Mouse (Mus musculus) regulatory T cell (primary cell): ENCODE measurements around the gene Gm9046.
"Not testable (repeated sequence)": the region's sequence is repeated elsewhere in the genome, so short reads cannot be mapped to it uniquely, and the experiment has no call there.

ENCODE experiments used
- in situ Hi-C: fragments of 300-600 bp; cut with MboI, MseI; formaldehyde crosslinking; loops from one replicate; pipeline ENCODE4 v1.15.1; 2025; ENCODE audit warnings: high pct_unique_total_duplicates

Gm9046 gene

DNA sequence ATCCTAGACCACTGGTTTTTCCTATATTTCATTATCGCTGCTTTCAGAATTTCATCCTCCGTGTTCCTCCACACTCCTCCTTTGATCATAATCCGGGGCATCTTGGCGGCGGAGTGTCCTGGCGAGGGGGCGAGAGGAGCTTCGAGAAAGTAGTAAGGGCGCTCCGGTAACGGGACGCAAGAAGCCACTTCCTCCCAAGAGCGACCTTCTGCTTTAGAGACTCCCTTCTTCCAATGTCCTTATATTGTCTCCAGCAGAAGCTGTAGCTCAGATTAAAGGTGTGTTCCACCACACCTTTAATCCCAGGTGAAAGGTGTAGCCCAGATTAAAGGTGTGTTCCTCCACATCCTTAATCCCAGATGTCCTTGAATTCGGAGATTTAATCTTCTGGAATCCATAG is at the start of gene Gm9046:
Gene Gm9046 (minus strand): TSS at position 101 of the 400 bp plus-strand sequence.
- in situ Hi-C loops, result not testable (repeated sequence)

DNA sequence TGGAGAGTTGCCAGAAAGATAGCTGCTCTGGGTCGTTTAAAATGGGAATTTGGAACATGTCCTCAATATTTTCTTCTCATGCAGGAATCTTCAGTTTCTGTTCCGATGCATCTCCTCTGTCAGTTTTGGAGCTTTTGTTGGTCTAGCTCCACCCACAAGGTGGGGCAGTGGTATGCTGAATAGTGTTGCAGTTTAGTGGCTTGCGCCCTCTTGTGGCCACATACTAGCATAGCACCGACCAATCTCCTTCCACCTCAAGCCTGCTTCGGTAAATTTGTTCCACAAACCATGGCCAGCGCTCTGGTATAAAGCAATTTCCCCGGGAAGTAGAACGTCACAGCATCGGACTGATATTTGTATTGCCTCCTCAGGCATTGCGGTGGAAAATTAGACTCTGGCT is 27.4 kb upstream of the Gm9046 start:
- in situ Hi-C loops, result loop anchor here (5.0 kb wide), 1 partner anchor 123 kb away; no protein-coding TSS in a partner anchor

DNA sequence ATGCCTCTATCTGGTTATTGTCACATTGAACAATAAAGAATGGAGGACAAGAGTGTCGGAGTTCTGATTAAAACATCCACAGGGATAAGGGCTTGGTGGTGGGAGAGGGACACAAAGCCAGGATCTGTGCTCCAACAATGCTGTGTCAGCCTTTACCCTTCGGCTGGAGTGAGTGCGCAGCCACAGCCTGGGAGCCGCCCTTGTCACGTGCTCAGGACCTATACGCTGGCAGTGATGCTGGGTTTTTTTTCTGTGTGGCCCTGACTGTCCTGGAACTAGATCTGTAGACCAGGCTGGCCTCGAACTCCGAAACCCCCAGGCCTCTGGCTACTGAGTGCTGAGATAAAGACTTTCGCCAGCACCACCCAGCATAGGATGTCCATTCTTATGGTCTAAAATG is 26.5 kb upstream of the Gm9046 start:
- in situ Hi-C loops, result loop anchor here (5.0 kb wide), 1 partner anchor 217 kb away; no protein-coding TSS in a partner anchor

DNA sequence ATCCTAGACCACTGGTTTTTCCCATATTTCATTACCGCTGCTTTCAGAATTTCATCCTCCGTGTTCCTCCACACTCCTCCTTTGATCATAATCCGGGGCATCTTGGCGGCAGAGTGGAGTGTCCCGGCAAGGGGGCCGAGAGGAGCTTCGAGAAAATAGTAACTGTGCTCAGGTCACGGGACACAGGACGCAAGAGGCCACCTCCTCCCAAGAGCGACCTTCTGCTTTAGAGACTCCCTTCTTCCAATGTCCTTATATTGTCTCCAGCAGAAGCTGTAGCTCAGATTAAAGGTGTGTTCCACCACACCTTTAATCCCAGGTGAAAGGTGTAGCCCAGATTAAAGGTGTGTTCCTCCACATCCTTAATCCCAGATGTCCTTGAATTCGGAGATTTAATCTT is 10.9 kb upstream of the Gm9046 start, which contains the start of gene Gm9049:
Gene Gm9049 (minus strand): TSS at position 101 of the 400 bp plus-strand sequence.
- in situ Hi-C loops, result loop anchor here (10.0 kb wide), 1 partner anchor 1729 kb away; no protein-coding TSS in a partner anchor

DNA sequence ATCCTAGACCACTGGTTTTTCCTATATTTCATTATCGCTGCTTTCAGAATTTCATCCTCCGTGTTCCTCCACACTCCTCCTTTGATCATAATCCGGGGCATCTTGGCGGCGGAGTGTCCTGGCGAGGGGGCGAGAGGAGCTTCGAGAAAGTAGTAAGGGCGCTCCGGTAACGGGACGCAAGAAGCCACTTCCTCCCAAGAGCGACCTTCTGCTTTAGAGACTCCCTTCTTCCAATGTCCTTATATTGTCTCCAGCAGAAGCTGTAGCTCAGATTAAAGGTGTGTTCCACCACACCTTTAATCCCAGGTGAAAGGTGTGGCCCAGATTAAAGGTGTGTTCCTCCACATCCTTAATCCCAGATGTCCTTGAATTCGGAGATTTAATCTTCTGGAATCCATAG is 5.5 kb upstream of the Gm9046 start, which contains the start of gene Gm9048:
Gene Gm9048 (minus strand): TSS at position 101 of the 400 bp plus-strand sequence.
- in situ Hi-C loops, result not testable (repeated sequence)

DNA sequence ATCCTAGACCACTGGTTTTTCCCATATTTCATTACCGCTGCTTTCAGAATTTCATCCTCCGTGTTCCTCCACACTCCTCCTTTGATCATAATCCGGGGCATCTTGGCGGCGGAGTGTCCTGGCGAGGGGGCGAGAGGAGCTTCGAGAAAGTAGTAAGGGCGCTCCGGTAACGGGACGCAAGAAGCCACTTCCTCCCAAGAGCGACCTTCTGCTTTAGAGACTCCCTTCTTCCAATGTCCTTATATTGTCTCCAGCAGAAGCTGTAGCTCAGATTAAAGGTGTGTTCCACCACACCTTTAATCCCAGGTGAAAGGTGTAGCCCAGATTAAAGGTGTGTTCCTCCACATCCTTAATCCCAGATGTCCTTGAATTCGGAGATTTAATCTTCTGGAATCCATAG is 5.3 kb downstream of the Gm9046 start, which contains the start of gene Gm9045:
Gene Gm9045 (minus strand): TSS at position 101 of the 400 bp plus-strand sequence.
- in situ Hi-C loops, result not testable (repeated sequence)

DNA sequence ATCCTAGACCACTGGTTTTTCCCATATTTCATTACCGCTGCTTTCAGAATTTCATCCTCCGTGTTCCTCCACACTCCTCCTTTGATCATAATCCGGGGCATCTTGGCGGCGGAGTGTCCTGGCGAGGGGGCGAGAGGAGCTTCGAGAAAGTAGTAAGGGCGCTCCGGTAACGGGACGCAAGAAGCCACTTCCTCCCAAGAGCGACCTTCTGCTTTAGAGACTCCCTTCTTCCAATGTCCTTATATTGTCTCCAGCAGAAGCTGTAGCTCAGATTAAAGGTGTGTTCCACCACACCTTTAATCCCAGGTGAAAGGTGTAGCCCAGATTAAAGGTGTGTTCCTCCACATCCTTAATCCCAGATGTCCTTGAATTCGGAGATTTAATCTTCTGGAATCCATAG is 10.7 kb downstream of the Gm9046 start, which contains the start of gene Gm9044:
Gene Gm9044 (minus strand): TSS at position 101 of the 400 bp plus-strand sequence.
- in situ Hi-C loops, result not testable (repeated sequence)

DNA sequence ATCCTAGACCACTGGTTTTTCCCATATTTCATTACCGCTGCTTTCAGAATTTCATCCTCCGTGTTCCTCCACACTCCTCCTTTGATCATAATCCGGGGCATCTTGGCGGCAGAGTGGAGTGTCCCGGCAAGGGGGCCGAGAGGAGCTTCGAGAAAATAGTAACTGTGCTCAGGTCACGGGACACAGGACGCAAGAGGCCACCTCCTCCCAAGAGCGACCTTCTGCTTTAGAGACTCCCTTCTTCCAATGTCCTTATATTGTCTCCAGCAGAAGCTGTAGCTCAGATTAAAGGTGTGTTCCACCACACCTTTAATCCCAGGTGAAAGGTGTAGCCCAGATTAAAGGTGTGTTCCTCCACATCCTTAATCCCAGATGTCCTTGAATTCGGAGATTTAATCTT is 16.2 kb downstream of the Gm9046 start, which contains the start of gene Gm9040:
Gene Gm9040 (minus strand): TSS at position 101 of the 400 bp plus-strand sequence.
- in situ Hi-C loops, result not testable (repeated sequence)

DNA sequence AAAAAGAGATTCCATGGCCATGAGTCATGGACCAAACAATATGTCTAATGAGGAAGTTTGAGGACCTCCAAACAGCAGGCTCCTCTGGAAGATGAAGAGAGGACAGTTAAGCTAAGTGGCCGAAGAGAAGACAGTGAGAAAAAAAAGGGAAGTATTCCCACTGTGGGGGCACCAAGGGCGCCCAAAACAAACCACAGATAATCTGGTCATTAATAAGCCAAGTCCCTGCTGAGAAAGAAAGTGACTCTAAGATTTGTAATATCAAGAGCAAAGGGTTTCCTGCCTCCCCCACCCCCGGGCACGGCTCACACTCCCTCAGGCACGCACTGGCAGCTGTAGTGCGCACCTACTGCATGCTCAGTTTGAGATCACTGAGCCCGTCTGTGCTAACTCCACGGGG is 24.0 kb downstream of the Gm9046 start:
- in situ Hi-C loops, result loop anchor here (10.0 kb wide), 1 partner anchor 74 kb away; the partner anchor contains the start of gene Gm32717

DNA sequence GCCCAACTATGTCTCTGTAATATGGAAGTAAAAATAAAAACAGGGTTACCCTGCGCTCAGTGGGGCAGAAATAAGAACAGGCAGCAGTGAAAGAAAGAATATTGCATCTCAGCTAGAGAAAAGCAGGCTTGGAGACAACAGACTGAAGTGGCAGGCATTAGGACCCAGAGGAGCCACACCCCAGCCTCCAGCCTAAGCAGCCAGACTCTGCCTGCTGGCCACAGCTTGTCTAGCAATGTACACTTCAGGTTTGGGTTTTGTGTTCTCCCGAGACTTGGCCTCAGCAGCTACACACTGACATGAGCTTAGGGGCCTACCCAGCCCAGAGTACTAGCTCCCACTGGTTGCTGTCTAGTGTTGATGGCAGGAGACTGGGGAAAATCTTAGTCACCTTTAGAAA is 40.9 kb downstream of the Gm9046 start:
- in situ Hi-C loops, result not testable (repeated sequence)

DNA sequence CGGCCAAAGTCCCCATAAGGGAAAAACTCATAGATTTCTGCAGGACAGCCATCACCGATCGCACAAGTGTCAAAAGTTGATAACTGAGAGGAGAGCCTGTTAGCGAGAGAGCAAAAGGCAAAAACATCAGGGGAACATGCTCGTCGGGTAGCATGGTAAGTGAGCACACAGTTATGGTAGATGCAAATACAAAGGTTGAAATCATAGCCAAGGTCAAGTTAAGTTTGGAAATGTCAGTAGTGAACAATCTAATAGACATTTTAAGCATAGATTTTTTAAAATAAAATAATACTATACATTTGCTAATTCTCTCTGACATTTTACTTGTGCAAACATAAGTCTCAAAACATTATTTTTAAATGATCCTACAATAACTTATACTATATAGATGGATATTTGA is 48.1 kb downstream of the Gm9046 start, which contains the start of gene Iltifb:
Gene Iltifb (minus strand): TSS at position 101 of the 400 bp plus-strand sequence.
- in situ Hi-C loops, result loop anchor here (5.0 kb wide), 1 partner anchor 88 kb away; no protein-coding TSS in a partner anchor
